Mouse (Mus musculus) lung, postnatal 0 days (tissue): ENCODE results near the gene Skil. TPM values are rescaled to one million over a fixed set of nuclear protein-coding genes. Genes with fewer than 3 reads are reported as not detected.

Source experiments
- ATAC-seq: fragments of 200-750 bp; cut with Nextera tagmentation; 2 replicates; pipeline ENCODE4 v1.8.0; 2017; ENCODE audit warnings: moderate library complexity
- DNase-seq: peaks from one replicate; pipeline ENCODE4 v3.0.0-alpha.2; 2016; ENCODE audit warnings: low spot score
- H3K27ac ChIP-seq: fragments of 300-500 bp; sonication (generic); 2 replicates; pipeline ENCODE4 v1.5.1; 2014; ENCODE audit warnings: antibody characterized with exemption, mild to moderate bottlenecking, low read length, mixed read lengths
- H3K27me3 ChIP-seq: fragments of 300-500 bp; sonication (generic); replicated peaks from 2 replicates; pipeline ENCODE4 v1.6.1; 2014; ENCODE audit warnings: low read length, mixed read lengths; ENCODE audit not compliant: insufficient read depth
- H3K36me3 ChIP-seq: fragments of 300-500 bp; sonication (generic); 2 replicates; pipeline ENCODE4 v1.6.1; 2014; ENCODE audit warnings: low read length, mixed read lengths; ENCODE audit not compliant: insufficient read depth
- H3K4me1 ChIP-seq: fragments of 300-500 bp; sonication (generic); 2 replicates; pipeline ENCODE4 v1.6.1; 2014; ENCODE audit warnings: antibody characterized with exemption, low read depth, low read length, mixed read lengths; ENCODE audit not compliant: insufficient read depth
- H3K4me2 ChIP-seq: fragments of 300-500 bp; sonication (generic); replicated peaks from 2 replicates; pipeline ENCODE4 v1.6.1; 2014; ENCODE audit warnings: low read depth, mild to moderate bottlenecking, low read length, moderate library complexity, mixed read lengths
- H3K4me3 ChIP-seq: fragments of 300-500 bp; sonication (generic); 2 replicates; pipeline ENCODE4 v1.5.1; 2014; ENCODE audit warnings: low read depth, low read length
- H3K9ac ChIP-seq: fragments of 300-500 bp; sonication (generic); replicated peaks from 2 replicates; pipeline ENCODE4 v1.6.1; 2014; ENCODE audit warnings: low read depth, mild to moderate bottlenecking
- H3K9me3 ChIP-seq: fragments of 300-500 bp; sonication (generic); 2 replicates; pipeline ENCODE4 v1.6.1; 2016; ENCODE audit warnings: low read length, mixed read lengths
- CTCF ChIP-seq: IDR thresholded peaks from 2 replicates; pipeline ENCODE4 v1.5.1; 2016; ENCODE audit warnings: antibody characterized with exemption, mild to moderate bottlenecking
- EP300 ChIP-seq: IDR thresholded peaks from 2 replicates; pipeline ENCODE4 v1.6.1; 2016; ENCODE audit warnings: antibody characterized with exemption, mild to moderate bottlenecking, control low read depth
- WGBS: fragments of 180-500 bp; shearing (Covaris S2); extraction: QIAGEN DNeasy Blood & Tissue Kit; methylation state at CpG from one replicate; pipeline ENCODE4 v1.1.7; 2014; 5-methylcytosine and 5-hydroxymethylcytosine counted together
- polyA plus RNA-seq: library from polyadenylated mRNA; unstranded; fragments of >200 nt; fragmentation: Nextera tagmentation; extraction: Ambion mirVana; gene quantifications from 2 replicates; pipeline ENCODE4 v1.2.1, GENCODE M21; 2015

Gene Skil
- polyA plus RNA-seq, 1 experiment from 2014 or later, result 24.8 TPM

- Histone ChIP-seq H3K4me3 (no peak overlapping the region), H3K4me2 (no peak overlapping the region), H3K9ac (no peak overlapping the region), H3K27me3 (no peaks in the 10 kb centered on the region), H3K4me1 (no peaks in the 10 kb centered on the region), H3K36me3 (no peaks in the 10 kb centered on the region; the same call in 1 of the 2 replicates), H3K27ac (no peak overlapping the region), H3K9me3 (no peaks in the 10 kb centered on the region)
- ATAC-seq, result no peak
- WGBS, result 81% methylated on average over 8 of the region's 8 CpGs
- DNase-seq, result no peak
- TF ChIP-seq EP300, result no peak
- TF ChIP-seq CTCF, result no peak
Observed at GRCm38 (mm10) chr3:31054888-31055287, 40.0 kb upstream of the Skil start.

GRCm38 (mm10) chr3:31056047-31056650, 38.7 kb upstream of the Skil start:
- Histone ChIP-seq H3K27ac (no peak overlapping the region), H3K9ac (no peak overlapping the region), H3K4me3 (peak overlapping the region; percentile 51), H3K27me3 (no peaks in the 10 kb centered on the region), H3K4me2 (peak overlapping the region; percentile 64), H3K4me1 (no peaks in the 10 kb centered on the region), H3K36me3 (no peaks in the 10 kb centered on the region; the same call in 1 of the 2 replicates), H3K9me3 (no peaks in the 10 kb centered on the region)
- DNase-seq (peak; percentile 75), ATAC-seq (peak; percentile 73)
- TF ChIP-seq EP300 (no peak; the same call in 1 of the 2 replicates), CTCF (peak; percentile 31)
- 16% methylated on average over 16 of the region's 17 CpGs for WGBS

DNA sequence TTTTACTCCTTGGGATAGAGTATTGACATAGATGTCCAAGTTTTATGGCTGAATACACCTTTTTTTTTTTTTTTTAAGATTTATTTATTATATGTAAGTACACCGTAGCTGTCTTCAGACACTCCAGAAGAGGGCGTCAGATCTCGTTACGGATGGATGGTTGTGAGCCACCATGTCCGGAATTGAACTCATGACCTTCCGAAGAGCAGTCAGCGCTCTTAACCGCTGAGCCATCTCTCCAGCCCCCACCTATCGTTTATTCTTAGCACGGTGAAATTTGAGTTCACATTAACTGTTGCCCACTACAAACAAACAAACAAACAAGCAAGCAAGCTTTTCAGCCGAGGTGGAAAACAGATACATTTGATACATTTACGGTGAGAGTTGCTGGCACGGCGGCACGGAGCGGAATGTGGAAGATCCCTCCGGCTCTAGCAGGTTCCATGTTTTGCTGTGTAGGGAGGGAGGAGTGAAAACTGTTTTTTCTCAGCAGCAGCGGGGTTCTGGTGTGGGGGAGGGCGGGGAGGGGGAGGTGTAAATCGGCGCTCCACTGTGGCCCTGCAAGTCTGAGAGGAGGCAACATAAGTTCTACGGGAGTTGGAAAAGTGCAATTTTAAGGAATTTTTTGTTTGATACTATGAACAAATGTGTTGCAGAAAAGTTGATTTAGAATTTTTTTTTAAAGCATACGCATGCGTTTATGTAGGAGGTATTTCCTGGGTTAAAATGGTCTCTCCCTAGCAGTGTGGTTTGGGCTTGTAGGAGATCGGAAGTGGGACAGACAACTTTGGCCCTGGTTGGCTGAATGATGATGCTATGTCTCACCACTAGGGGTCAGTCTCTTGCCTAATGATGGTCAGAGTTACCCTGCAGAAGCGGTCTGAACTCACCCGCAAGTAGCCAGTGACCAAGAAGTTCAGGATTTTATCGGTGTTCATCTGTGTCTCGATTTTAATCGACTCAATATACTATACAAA, 37.9 kb upstream of the Skil start:
- Histone ChIP-seq H3K4me3 (peak overlapping the region; percentile 51), H3K27me3 (no peaks in the 10 kb centered on the region), H3K27ac (peak overlapping the region; percentile 79), H3K4me2 (peak overlapping the region; percentile 64), H3K9me3 (no peaks in the 10 kb centered on the region), H3K9ac (peak overlapping the region; percentile 34), H3K4me1 (0 out of 2 replicates have a peak, but pooled peaks cover 2% of the 10 kb centered on the region), H3K36me3 (no peaks in the 10 kb centered on the region)
- ATAC-seq, result peak; percentile 90
- DNase-seq, result peak; percentile 96
- TF ChIP-seq CTCF (peak; percentile 98), EP300 (peak; percentile 21; the same call in 1 of the 2 replicates)
- WGBS, result under 1% methylated on average over 30 of the region's 30 CpGs

GRCm38 (mm10) chr3:31060745-31061102, 34.1 kb upstream of the Skil start:
- WGBS, result 83% methylated on average over 8 of the region's 8 CpGs
- no peaks in the 10 kb centered on the region for H3K27me3 ChIP-seq
- no peak overlapping the region for H3K4me3 ChIP-seq
- ATAC-seq (no peak), DNase-seq (no peak)
- H3K27ac ChIP-seq, result no peak overlapping the region
- H3K4me1 ChIP-seq, result 0 out of 2 replicates have a peak, but pooled peaks cover 2% of the 10 kb centered on the region
- TF ChIP-seq EP300 (no peak), CTCF (peak; percentile 23; the same call in 1 of the 2 replicates)
- no peak overlapping the region for H3K9ac ChIP-seq
- no peak overlapping the region for H3K4me2 ChIP-seq
- H3K9me3 ChIP-seq, result no peaks in the 10 kb centered on the region
- no peaks in the 10 kb centered on the region for H3K36me3 ChIP-seq

DNA sequence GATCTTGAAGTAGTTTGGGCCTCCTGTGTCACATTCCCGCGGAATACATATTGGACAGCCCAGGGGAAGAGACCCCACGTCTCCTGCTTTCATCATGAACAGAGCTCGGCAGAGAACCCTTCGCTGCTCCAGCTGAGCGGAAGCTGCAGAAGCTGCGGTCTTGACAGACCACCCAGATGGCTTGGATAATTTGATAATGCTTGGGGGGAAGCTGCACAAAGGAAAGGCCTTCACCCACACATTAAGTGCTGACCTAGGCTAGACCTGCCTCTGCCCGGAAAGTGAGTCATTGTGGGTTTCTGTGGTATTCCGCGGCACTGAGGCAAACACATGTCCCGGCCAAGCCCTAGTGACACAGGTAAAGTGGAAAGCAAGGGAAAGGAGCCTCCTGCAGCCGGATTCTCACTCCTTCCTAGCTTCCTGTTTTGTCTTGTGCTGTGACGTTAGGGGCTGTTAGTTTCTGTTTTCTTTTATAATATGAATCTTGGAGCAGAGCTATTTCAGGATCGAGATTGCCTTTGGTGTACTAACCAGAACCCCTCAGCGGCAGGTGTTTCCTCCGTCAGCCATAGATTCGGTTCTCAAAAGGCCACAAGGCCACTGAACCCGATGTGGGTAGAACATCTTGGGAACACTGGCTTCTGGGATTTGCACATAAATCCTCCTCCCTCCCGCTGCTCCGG, 33.6 kb upstream of the Skil start:
- Histone ChIP-seq H3K36me3 (no peaks in the 10 kb centered on the region), H3K4me3 (no peak overlapping the region; the same call in 1 of the 2 replicates), H3K27me3 (no peaks in the 10 kb centered on the region), H3K9me3 (no peaks in the 10 kb centered on the region), H3K27ac (no peak overlapping the region), H3K4me1 (0 out of 2 replicates have a peak, but pooled peaks cover 2% of the 10 kb centered on the region), H3K9ac (no peak overlapping the region), H3K4me2 (peak overlapping the region; percentile 14; the same call in 1 of the 2 replicates)
- DNase-seq (peak; percentile 32), ATAC-seq (no peak)
- TF ChIP-seq CTCF (no peak), EP300 (no peak)
- 61% methylated on average over 20 of the region's 20 CpGs for whole genome bisulfite sequencing

DNA sequence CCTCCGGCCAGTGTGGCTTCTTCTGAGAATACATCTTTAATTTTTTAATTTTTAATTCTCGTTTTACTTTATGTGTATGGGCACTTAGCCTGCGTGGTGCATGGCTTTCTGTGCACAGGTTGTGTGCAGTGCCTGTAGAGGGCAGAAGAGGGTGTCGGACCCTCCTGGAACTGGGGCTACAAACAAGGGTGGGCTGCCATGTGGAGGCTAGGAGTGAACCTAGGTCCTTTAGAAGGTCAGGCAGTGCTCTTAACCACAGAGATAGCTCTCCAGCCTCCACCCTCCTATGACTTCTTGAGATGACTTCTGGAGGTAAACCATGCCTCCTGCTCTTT, 33.1 kb upstream of the Skil start:
- Histone ChIP-seq H3K27ac (no peak overlapping the region), H3K36me3 (no peaks in the 10 kb centered on the region), H3K4me1 (0 out of 2 replicates have a peak, but pooled peaks cover 2% of the 10 kb centered on the region), H3K9me3 (no peaks in the 10 kb centered on the region), H3K27me3 (no peaks in the 10 kb centered on the region), H3K4me2 (0 out of 2 replicates have a peak overlapping the region, but pooled peaks have one; percentile 14), H3K4me3 (no peak overlapping the region), H3K9ac (no peak overlapping the region)
- WGBS, result 69% methylated on average over 4 of the region's 4 CpGs
- DNase-seq, result no peak
- ATAC-seq, result no peak
- TF ChIP-seq EP300 (no peak), CTCF (peak; percentile 41)
